Mouse (Mus musculus) retina, adult 2 months (tissue): ENCODE measurements around the gene Fth1.

Experiments used
- DNase-seq: peaks from one replicate; pipeline ENCODE4 v3.0.0-alpha.2; 2012; ENCODE audit warnings: low read depth, low spot score

The Fth1 gene

GRCm38 (mm10) chr19:9991304-9991703 is 10.9 kb downstream of the Fth1 start:
- no peak for DNase-seq

GRCm38 (mm10) chr19:9992011-9992958 is 11.9 kb downstream of the Fth1 start:
- DNase-seq = no peak

GRCm38 (mm10) chr19:9993036-9993656 is 12.7 kb downstream of the Fth1 start:
- no peak for DNase-seq

- DNase-seq = no peak
Measured at GRCm38 (mm10) chr19:9997204-9998062, 17.0 kb downstream of the Fth1 start.

GRCm38 (mm10) chr19:9998063-9998416 is 17.6 kb downstream of the Fth1 start:
- no peak for DNase-seq

- DNase-seq = no peak
Measured at GRCm38 (mm10) chr19:9998736-9999486, 18.5 kb downstream of the Fth1 start.

GRCm38 (mm10) chr19:10000330-10000729 is 19.9 kb downstream of the Fth1 start:
- DNase-seq = no peak

- DNase-seq = no peak
Measured at GRCm38 (mm10) chr19:10001206-10001969, 21.0 kb downstream of the Fth1 start, which contains the start of the genes Best1 and Rab3il1. Best1 (minus strand) TSS chr19:10001633. Rab3il1 (plus strand) TSS chr19:10001669.

GRCm38 (mm10) chr19:10003696-10004095 is 23.3 kb downstream of the Fth1 start:
- no peak for DNase-seq

GRCm38 (mm10) chr19:10011408-10011807 is 31.0 kb downstream of the Fth1 start:
- DNase-seq = no peak

GRCm38 (mm10) chr19:10012827-10013278 is 32.5 kb downstream of the Fth1 start:
- DNase-seq = no peak

- no peak for DNase-seq
Measured at GRCm38 (mm10) chr19:10013348-10013747, 33.0 kb downstream of the Fth1 start.

GRCm38 (mm10) chr19:10013913-10014312 is 33.5 kb downstream of the Fth1 start:
- no peak for DNase-seq

GRCm38 (mm10) chr19:10014824-10015223 is 34.4 kb downstream of the Fth1 start:
- no peak for DNase-seq

GRCm38 (mm10) chr19:10015442-10015841 is 35.0 kb downstream of the Fth1 start:
- DNase-seq = no peak

- no peak for DNase-seq
Measured at GRCm38 (mm10) chr19:10016151-10016550, 35.8 kb downstream of the Fth1 start.

GRCm38 (mm10) chr19:10017637-10018526 is 37.5 kb downstream of the Fth1 start:
- DNase-seq = no peak

- no peak for DNase-seq
Measured at GRCm38 (mm10) chr19:10018527-10018818, 38.1 kb downstream of the Fth1 start.

GRCm38 (mm10) chr19:10019214-10019760 is 38.9 kb downstream of the Fth1 start:
- DNase-seq = no peak
